Mouse (Mus musculus): ENCODE data around the gene Nr4a1. TPM values are rescaled to one million over a fixed set of nuclear protein-coding genes. Genes with fewer than 3 reads are reported as not detected.

The Nr4a1 gene
- total RNA-seq, 2 experiments from 2014 or later: 53.8 to 63.8 TPM

- DNase-seq: no peak
Observed at GRCm38 (mm10) chr15:101233641-101234275, 20.3 kb upstream of the Nr4a1 start.

- DNase-seq: no peak
Observed at GRCm38 (mm10) chr15:101234611-101235341, 19.3 kb upstream of the Nr4a1 start.

- no peak for DNase-seq
Observed at GRCm38 (mm10) chr15:101235342-101235698, 18.7 kb upstream of the Nr4a1 start.

DNA sequence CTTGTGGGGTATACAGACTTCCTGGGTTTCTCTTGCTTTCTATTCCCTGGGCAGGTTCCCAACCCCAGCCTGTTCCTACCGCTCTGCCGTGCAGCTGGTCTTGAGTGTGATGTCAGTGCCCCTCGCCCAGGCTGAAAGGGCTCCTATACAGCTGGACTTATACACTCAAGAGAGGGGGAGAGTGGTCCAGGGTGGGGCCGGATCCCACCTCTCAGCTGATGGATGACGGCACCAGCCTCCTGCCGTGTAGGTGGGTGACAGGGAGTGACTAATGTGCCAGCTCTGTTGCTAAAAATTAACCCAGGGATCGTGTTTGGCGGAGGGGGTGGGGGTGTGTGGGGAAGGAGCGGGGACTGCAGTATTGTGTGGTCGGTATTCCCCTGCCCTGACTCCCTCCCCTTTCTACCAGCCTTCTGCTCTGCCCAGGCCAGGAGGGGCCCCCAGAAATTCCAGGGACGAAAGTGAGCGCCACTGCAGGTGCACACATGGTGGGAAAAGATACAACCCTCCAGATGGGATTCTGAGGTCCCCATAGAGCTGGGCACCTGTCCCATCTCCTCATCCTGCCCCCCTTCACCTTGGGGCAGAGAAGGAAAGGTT lies 18.2 kb upstream of the Nr4a1 start:
- DNase-seq: peak in 1 of 2 experiments; percentile 63

- DNase-seq: no peak
Observed at GRCm38 (mm10) chr15:101236878-101237277, 17.2 kb upstream of the Nr4a1 start.

DNA sequence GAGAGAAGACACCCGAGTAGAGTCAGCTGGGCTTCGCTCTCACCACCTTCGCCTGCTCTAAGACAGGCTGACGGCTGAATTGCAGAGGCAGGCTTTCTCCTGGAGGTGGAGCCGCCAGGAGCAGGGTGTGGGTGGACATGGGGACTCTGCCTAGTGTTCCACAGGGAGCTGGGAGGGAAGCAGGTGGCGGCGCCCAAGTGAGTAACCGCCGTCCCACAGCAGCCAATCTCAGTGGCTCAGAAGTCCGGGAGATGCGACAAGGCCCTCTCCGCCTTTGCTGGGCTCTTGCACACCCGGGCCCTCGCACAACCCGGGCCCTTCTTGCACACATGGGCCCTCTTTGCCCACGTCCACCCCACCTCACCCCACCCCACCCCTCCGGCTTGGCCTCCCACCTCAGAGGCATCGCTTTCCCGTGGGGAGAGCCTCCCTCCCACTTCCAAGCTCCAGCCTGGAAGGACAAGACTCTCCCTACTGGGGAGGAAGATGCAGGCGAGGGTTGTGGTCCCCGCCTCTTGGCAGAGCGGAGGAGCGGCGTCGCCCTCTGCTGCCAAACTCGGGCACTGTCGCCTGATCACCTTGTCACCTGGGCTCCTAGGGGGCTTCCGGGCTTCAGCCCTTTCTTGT lies 15.1 kb upstream of the Nr4a1 start:
- no peak for DNase-seq

DNA sequence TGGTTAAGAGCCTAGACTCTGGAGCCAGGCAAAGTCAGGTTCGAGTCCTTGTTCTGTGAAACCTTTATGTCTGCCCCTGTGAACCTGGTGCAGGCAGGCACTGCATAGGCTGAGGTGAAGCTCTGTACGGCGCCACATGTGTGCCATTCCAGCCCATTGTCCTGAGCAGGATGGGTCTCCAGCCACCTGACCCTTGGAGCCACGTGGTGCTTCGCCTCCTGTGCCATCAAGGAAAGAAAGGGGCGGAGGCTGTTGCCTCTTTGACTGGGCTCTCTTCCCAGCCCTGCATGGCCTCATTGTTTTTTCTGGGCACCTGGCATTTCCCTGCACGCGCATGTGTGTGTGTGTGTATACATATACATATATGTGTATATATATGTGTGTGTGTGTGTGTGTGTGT lies 14.2 kb upstream of the Nr4a1 start:
- DNase-seq: no peak

- DNase-seq: peak; percentile 84 to 88
Observed at GRCm38 (mm10) chr15:101240799-101241204, 13.3 kb upstream of the Nr4a1 start.

DNA sequence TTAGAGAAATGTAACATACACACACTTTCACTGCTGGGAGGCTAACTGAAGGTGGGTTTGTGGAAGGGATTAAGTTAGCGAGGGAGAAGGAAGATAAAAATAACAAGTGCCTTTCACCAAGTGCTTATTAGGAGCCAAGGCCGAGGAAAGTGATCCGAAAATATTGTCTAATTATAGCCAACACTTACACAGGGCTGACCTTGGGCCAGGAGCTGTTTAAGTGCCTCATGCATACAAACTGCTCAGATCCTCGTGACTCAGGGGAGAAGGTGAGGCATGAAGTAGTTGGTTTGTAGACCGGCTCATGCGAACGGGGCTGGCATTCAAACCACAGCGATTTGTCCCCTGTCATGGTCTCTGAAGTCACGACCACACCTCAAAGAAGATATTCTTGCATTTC lies 12.8 kb upstream of the Nr4a1 start:
- no peak for DNase-seq

GRCm38 (mm10) chr15:101241853-101242252 lies 12.2 kb upstream of the Nr4a1 start:
- DNase-seq: no peak

- DNase-seq: no peak
Observed at GRCm38 (mm10) chr15:101242645-101243044, 11.4 kb upstream of the Nr4a1 start.

DNA sequence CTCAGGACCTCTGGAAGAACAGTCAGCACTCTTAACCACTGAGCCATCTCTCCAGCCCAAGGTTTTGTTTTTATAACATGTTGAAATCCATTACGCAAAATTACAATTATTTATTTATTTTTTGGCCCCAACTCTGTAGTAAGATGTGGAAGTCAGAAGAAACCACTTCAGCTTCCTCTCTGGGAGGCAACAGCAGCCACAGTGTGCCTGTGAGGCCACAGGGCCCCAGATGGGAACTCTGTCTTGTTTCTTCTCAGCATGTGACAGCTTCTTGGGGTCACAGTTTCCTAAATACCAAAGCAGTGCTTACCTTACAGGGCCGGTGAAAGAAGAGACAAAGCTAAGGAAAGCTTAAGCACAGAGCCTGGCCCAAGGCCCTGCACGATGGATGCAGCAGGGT lies 10.1 kb upstream of the Nr4a1 start:
- no peak for DNase-seq

- peak; percentile 93 to 96 for DNase-seq
Observed at GRCm38 (mm10) chr15:101246231-101247154, 7.6 kb upstream of the Nr4a1 start.

DNA sequence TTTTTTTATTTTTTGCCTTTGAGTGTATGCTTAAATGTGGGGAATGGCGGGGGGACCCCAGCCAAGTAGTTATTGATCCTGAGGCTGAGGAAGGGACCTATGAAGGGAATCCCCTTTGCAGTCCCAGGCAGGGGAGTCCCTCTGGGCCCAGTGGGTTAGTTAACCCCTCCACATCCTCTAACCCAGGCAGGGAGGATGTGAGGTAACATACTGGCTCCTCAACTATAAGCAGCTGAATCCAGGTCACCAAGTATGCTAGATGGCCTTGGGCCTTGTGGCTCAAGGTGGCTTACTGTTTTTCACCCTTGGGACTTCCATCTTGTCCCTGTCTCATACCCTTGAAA lies 6.9 kb upstream of the Nr4a1 start:
- DNase-seq: no peak

DNA sequence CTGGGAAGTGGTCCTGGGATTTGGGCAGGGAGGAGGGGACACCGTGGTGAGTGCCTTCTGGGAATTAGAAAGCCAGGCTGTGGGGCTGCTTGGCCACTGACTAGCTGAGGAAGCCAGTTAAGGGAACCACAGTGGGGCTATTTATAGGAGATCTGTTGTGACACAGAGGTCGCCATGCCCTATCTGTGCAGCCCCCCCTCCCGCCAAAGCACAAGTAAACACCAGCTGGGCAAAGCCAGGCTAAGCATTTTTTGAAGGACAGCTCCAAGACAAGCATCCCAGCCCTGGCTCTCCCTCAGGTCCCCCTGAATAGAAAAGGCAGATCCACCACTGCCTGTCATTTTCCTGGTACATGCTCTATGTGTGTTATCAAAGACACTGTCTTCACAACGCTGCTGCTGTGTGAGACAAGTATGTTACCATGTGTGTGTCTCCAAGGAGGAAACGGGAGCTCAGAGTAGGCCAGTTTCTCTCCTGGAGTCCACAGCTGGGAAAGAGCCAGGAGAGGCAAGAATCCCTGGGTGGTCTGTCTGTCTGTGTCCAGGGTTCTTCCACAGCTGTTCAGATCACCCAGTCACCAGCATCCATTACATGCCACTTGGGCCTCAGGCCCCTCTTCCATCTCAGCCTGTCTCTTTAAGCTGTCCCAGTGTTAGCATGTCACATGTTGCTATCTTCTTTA lies 5.9 kb upstream of the Nr4a1 start:
- no peak for DNase-seq

GRCm38 (mm10) chr15:101250220-101250800 lies 3.8 kb upstream of the Nr4a1 start:
- DNase-seq: no peak

DNA sequence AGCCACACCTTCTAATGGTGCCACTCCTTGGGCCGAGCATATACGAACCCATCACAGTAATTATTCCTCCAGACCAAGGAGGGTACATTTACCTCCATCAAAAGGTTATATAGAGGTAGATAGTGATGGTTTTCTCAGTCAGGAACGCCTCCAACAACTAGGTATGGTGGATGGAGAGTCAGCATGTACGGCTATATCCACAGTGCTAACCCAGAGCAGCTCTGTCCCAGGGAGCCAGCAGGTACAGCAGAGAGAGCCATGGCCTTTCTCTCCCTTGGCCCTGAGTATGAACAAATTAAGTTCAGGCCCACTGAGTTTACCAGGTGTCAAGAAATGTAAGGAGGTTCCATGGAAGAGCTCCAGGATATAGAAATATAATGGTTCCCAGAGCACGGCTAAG lies 2.1 kb upstream of the Nr4a1 start:
- DNase-seq: no peak

GRCm38 (mm10) chr15:101252614-101253013 lies 1.5 kb upstream of the Nr4a1 start:
- DNase-seq: no peak

- no peak for DNase-seq
Observed at GRCm38 (mm10) chr15:101253563-101253885, 545 bp upstream of the Nr4a1 start.

DNA sequence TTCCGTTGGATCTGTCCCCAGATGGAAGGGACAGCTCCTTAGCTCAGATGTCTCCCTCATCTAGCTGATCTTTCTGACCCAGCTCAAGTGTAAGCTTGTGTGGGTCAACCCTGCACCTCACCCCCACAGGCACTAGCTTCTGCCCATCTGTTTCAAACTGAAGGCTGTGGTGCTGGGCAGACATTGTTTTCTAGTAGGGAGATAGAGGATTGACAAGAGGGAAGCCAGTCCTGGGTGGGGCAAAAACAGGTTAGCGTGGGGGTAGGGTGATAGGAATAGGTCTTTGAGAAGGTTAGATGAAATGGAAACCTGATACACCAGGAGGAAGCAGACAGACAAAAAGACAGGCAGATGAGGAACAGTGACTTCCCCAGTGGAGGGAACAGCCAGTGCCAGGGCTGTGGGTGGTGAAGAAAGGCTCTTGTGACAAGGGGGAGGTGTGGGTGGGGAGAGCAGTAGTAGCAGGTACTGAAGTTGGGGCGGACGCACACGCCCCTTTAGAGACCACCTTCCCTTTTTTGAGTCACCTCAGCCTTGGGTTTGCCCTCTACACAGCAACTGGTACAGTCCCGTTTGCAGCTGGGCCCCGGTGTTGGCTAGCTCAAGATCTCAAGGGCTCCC lies 1.9 kb downstream of the Nr4a1 start:
- DNase-seq: no peak

Data from layer of hippocampus, postnatal 36 days (tissue).